Mouse (Mus musculus) left cerebral cortex, adult 8-10 months (tissue): ENCODE results near the gene Cox8a. TPM values are rescaled to one million over a fixed set of nuclear protein-coding genes. Genes with fewer than 3 reads are reported as not detected.
A peak's percentile ranks its signal among the peaks of the same experiment; 100 is the strongest.

Experiments used
- DNase-seq, 2 experiments: peaks; one replicate each; pipeline ENCODE4 v3.0.0; 2022; ENCODE audit warnings: low spot score in 2 of 2
- total RNA-seq, 4 experiments: library from RNA; stranded (reverse); gene quantifications; 2 replicates each; pipeline ENCODE4 v1.2.4; 2022

Cox8a gene
- 1,000 to 10,000 TPM; 1,021 to 1,102 (median 1,060) TPM for total RNA-seq

GRCm38 (mm10) chr19:7217162-7217925, at the start of gene Cox8a:
Gene Cox8a (minus strand): TSS chr19:7217616.
- DNase-seq, result peak; percentile 86 to 98

DNA sequence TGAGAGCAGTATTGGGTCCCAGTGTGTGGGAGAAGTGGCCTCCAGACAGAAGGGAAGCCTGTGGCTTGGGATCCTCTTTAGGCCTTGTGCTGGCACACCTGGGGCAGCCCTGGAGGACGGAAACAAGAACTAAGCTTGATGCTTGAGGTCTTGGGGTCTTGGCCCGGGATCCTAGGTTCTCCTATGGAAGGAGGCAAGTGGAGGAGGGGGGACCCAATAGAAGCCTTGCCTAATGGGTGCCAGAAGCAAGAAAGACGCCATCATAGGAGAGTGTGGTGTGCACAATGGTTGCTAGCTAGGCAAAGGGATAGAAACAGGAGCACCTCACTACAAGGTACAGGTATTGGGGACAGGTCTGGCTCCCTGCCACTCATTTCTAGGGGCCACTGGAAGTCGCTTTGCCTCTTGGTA, 49.0 kb upstream of the Cox8a start:
- DNase-seq, result no peak

DNA sequence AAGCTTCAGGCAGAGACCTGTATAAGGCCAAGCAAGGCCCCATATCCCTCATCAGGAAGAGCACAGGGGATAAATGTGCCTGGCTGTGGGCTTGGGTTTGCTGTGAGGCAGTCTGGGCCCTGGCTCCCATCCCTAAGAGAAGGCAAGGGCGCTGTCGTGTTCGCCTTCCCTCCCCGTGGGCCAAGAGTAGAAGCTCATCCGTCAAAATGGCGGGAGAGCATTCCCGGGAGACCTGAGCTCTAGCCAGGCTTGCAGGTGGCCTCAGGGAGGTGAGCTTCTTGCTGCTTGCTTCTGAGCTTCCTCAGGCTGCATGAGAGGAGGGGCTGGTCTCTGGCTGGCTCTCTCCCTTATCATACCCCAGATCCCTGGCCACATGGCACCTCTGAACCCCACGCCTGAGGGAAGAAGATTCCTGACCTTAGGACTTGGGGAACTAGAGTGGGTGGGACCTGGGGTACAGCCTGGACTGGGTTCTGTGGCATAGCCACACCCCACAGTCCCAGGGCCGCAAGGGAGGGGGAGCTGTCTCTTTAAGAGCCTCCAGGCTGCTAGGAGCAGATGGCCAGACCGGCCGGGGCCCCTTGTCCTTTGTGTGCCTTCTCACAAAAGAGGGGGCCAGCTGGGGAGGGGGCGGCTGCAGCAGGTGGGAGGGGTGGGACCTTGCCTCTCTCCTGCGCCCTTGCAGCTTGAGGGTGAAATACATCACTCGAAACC, 48.2 kb upstream of the Cox8a start:
- no peak for DNase-seq

- no peak for DNase-seq
These were observed 47.4 kb upstream of the Cox8a start for GRCm38 (mm10) chr19:7264766-7265331.

DNA sequence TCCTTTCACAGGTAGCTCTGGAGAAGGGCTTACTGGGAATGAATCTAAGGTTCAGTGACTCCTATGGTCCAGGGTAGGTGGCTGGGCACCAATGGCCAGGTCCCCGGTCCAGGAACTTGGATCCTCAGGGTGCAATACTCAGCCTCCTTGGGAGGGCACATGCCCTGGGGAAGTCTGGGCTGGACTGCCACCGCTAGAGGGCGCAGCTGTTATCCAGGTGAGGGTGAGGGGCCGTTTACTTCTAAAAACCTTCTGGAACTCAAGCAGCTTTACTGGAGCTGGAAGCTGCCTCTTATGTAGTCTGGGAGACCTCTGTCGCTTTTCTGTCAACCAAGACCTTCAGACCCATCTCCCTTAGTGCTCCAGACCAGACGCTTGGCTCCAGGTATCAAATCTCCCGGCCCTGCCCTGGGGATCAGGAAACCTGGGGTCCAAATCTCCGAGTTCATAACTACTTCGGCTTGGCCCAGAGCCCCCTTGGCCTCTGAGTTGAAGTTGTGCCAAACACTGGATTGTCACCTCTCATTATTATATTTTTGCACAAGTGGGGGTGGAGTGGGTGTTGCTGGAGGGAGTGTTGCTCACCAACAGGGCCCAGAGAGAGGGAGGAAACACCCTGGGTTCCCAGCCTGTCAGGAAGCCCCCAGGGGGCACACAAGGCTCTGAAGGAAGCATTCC, 46.8 kb upstream of the Cox8a start:
- no peak for DNase-seq

GRCm38 (mm10) chr19:7262592-7262991, 45.2 kb upstream of the Cox8a start:
- DNase-seq, result no peak

DNA sequence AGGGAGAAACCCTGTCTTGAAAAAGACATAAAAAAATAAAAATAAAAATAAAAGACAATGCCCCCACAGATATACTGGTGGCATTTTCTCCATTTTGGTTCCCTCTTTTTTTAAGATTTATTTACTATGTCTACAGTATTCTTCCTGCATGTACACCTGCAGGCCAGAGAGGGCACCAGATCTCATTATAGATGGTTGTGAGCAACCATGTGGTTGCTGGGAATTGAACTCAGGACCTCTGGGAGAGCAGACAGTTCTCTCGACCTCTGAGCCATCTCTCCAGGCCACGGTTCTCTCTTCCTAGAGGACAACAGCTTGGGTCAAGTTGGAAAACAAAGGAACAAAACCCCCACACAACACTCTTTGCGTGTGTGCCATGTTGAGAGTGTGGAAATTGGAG, 44.5 kb upstream of the Cox8a start:
- no peak for DNase-seq

DNA sequence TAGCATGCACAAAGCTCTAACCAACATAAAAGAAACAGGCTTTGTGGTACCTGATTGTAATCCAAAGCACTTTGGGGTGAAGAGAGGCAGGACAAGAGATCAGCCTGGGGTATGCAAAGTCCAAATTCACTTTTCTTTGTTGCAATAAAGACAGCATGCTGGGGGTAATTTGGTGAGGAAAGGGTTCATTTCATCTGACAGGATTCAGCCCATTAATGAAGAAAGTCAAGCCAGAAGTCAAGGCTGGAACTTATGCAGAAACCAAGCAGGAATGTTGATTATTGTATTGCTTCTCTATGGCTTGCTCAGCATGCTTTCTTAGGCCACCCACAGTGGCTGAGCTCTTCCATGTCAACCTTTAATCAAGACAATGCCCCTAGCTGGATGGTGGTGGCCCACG, 44.1 kb upstream of the Cox8a start:
- no peak for DNase-seq

- no peak for DNase-seq
These were observed 40.5 kb upstream of the Cox8a start for GRCm38 (mm10) chr19:7257881-7258280.

DNA sequence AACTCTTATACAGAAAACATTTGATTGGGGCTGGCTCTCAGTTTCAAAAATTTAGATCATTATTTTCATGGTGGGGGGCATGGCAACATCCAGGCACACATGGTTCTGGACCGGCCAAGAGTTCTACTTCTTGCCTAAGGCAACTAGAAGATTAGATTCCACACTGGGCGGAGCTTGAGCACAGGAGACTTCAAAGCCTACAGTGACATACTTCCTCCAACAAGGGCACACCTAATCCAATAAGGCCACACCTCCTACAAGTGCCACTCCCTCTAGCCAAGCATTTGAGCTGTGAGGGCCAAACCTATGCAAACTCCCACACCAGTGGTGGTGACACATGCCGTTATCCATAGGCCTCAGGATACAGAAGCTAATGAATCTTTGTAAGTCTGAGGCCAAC, 28.6 kb upstream of the Cox8a start:
- DNase-seq, result no peak

- DNase-seq, result peak; percentile 84 to 94
These were observed 23.6 kb upstream of the Cox8a start, which contains the start of gene Naa40 for GRCm38 (mm10) chr19:7240782-7241690. Gene Naa40 (minus strand): TSS chr19:7241183.

DNA sequence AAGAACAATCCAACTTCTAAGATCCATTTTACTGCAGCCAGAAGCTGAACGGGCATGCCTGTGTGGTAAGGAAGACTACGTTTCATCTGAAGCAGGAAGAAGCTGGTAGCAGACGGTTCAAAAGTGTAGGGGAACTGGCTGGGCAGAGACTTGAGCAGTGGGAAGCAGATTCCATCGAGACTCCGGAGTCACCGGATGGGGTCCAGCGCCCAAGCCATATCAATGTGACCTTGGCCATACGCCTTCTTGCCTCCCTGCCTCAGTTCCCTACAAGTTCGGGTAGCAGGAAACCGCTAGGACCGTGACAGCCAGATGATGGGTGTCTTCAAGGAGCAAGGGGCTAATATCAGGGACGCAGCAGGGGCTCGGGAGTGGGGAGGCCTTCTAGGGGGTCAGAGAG, 22.9 kb upstream of the Cox8a start:
- no peak for DNase-seq

- DNase-seq, result no peak
These were observed 22.2 kb upstream of the Cox8a start for GRCm38 (mm10) chr19:7239574-7239973.

DNA sequence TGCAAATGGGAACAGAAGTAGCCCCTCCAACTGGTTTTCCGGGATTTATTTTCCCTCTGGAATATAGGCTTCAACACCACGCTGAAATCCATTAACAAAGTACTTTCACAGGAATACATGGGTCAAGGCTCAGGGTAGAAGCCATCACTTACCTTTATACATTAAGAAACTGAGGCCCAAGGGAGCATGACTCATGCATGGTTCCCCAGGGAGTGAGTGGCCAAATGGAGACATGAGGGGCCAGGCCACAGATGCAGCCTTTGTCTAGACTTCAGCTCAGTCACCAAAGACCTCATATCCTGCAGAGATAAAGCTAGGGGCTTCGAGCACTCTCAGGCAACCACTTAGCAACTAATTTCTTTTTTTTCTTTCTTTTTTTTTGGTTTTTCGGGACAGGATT, 19.3 kb upstream of the Cox8a start:
- DNase-seq, result no peak

GRCm38 (mm10) chr19:7236011-7236410, 18.6 kb upstream of the Cox8a start:
- DNase-seq, result no peak

DNA sequence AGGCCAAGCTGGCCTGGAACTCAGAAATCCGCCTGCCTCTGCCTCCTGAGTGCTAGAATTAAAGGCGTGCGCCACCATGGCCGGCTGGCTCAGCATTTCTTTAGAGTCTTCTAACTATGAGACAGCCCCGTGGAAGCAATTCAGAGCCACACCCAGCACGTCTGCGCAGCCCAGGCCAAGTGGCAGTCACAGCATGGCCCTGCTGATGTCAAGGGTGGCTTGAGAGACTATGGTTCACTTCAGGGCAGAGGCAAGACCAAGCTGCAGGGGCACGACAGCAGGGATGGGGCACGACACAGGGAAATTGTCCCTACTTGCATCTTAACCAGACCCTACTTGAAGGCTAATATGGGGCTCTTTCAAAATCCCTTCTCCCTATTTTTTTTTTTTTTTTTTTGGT, 18.0 kb upstream of the Cox8a start:
- DNase-seq, result no peak

- DNase-seq, result peak; percentile 62 to 67
These were observed 17.3 kb upstream of the Cox8a start for GRCm38 (mm10) chr19:7234537-7235221.

- no peak for DNase-seq
These were observed 9.1 kb upstream of the Cox8a start for GRCm38 (mm10) chr19:7226511-7226914.

- no peak for DNase-seq
These were observed 7.8 kb upstream of the Cox8a start for GRCm38 (mm10) chr19:7225096-7225690.

DNA sequence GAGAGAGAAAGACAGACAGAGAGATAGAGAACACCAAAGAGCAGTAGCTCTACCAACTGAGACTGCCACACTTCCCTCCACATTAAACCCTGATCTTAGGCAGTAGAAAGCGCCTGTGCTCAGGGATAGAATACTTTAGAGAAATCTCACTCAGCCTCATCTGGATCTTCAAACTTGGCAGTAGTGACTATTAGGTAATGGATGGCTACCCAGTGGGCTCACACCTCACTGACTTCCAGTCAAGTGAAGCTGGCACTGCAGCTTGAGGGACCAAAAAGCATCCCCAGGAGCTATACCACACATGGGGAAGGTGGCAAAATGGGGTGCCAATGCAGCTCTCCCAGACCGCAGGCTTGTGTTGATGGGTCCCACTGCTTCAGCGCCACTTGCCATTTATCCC, 6.8 kb upstream of the Cox8a start:
- no peak for DNase-seq
